17 mouse cellular contexts compared by ENCODE assay signal in genomic region chr6:41187966-41188365, GRCm38 (mm10).
A peak's percentile ranks its signal among the peaks of the same experiment; 100 is the strongest.
DNase-seq lines count a peak whose midpoint lies in the region; ATAC-seq and TF ChIP-seq lines count a peak whose summit lies in the region.
"Had no signal": no experiment of that assay in that cellular context is flagged by ENCODE, and none has a peak within 500 bp of the region (broad histone marks: within the 10 kb centered on the region; RNA-seq: fewer than 3 reads in every experiment).

No protein-coding gene starts in this region.

- no peaks in the 10 kb centered on the region for H3K27me3 ChIP-seq in kidney, postnatal 0 days (ENCODE audit: insufficient read depth, low read length)
- H3K27me3 ChIP-seq: hindbrain, embryonic 15.5 days had no signal

- H3K4me3 ChIP-seq in kidney, postnatal 0 days (replicated peaks; ENCODE audit: low read depth, low read length): no peak overlapping the region
- H3K4me3 ChIP-seq: embryonic facial prominence, embryonic 10.5 days; hindbrain, embryonic 15.5 days had no signal

- H3K27ac ChIP-seq in kidney, postnatal 0 days: no peak overlapping the region
- H3K27ac ChIP-seq: embryonic facial prominence, embryonic 10.5 days; hindbrain, embryonic 15.5 days had no signal

- TF ChIP-seq CTCF in kidney, postnatal 0 days (IDR thresholded peaks at IDR 0.05; ENCODE audit: low read depth): peak; percentile 48

- H3K4me1 ChIP-seq in kidney, postnatal 0 days (replicated peaks; ENCODE audit: insufficient read depth, low read length): no peaks in the 10 kb centered on the region
- H3K4me1 ChIP-seq: embryonic facial prominence, embryonic 10.5 days; hindbrain, embryonic 15.5 days had no signal

- no peak overlapping the region for H3K4me2 ChIP-seq in kidney, postnatal 0 days (ENCODE audit: low read length)
- H3K4me2 ChIP-seq: hindbrain, embryonic 15.5 days had no signal

- H3K9ac ChIP-seq in kidney, postnatal 0 days (ENCODE audit: low read depth, low read length): no peak overlapping the region
- H3K9ac ChIP-seq: hindbrain, embryonic 15.5 days had no signal

- H3K9me3 ChIP-seq in kidney, postnatal 0 days (replicated peaks; ENCODE audit: low read length): no peaks in the 10 kb centered on the region
- H3K9me3 ChIP-seq: embryonic facial prominence, embryonic 10.5 days; hindbrain, embryonic 15.5 days had no signal

- intact Hi-C loops in left cerebral cortex, postnatal 4 days (cut with DNase I): no loop called here

- 75% methylated on average over 1 of the region's 1 CpGs for WGBS in kidney, postnatal 0 days

- DNase-seq in kidney, postnatal 0 days (ENCODE audit: low spot score): no peak
- DNase-seq in kidney, adult 11 months: no peak
- peak; percentile 24 for DNase-seq in R1 (ENCODE audit: low read depth, low spot score)
- DNase-seq in thymus, postnatal 36 days: peak; percentile 52 to 57
- no peak for DNase-seq in adrenal gland, postnatal 4 days (ENCODE audit: low spot score in 2 of 2)
- DNase-seq in heart, postnatal 4 days: no peak
- no peak for DNase-seq in left cerebral cortex, postnatal 4 days
- DNase-seq: adrenal gland, adult 2 months; B cell, adult 2 months; gastrocnemius, postnatal 36 days; kidney, postnatal 14 days; lung, postnatal 36 days; midbrain, embryonic 14.5 days; right cerebral cortex, adult 18-20 months had no signal

- no peak for ATAC-seq in kidney, postnatal 0 days (replicated peaks; ENCODE audit: low FRiP score, low read depth)
- ATAC-seq in megakaryocyte progenitor cell, adult 5-6 weeks (replicated peaks; ENCODE audit: poor library complexity): peak; percentile 49

- H3K36me3 ChIP-seq in kidney, postnatal 0 days (ENCODE audit: insufficient read depth, low read length): no peaks in the 10 kb centered on the region
- H3K36me3 ChIP-seq: embryonic facial prominence, embryonic 10.5 days; hindbrain, embryonic 15.5 days had no signal

Comparison
In these comparisons a context has a peak if more than half of its experiments do, and no peak if none do; other contexts are left out.
1. DNase-seq: peak in R1 (single experiment) and thymus, postnatal 36 days (2 of 2); none in kidney, postnatal 0 days (single experiment), kidney, adult 11 months (single experiment), adrenal gland, postnatal 4 days (0 of 2), heart, postnatal 4 days (single experiment) and left cerebral cortex, postnatal 4 days (single experiment).